Mouse (Mus musculus) retina, postnatal 1 day (tissue): Measurements from ENCODE around the gene Depdc5.
"Not testable (repeated sequence)": the region's sequence is repeated elsewhere in the genome, so short reads cannot be mapped to it uniquely, and the experiment has no call there.

ENCODE experiments used
- DNase-seq: peaks from one replicate; pipeline ENCODE4 v3.0.0-alpha.2; 2012

The Depdc5 gene

GRCm38 (mm10) chr5:32863253-32864228 is at the start of gene Depdc5:
TSS of gene Depdc5 (plus strand) at chr5:32863701.
- peak; percentile 95 for DNase-seq

- no peak for DNase-seq
Measured at GRCm38 (mm10) chr5:32815396-32815795, 48.1 kb upstream of the Depdc5 start.

GRCm38 (mm10) chr5:32820471-32820870 is 43.0 kb upstream of the Depdc5 start:
- DNase-seq = no peak

- DNase-seq = no peak
Measured at GRCm38 (mm10) chr5:32827009-32827408, 36.5 kb upstream of the Depdc5 start, which contains the start of gene Gm20671. TSS of gene Gm20671 (minus strand) at chr5:32827109.

- not testable (repeated sequence) for DNase-seq
Measured at GRCm38 (mm10) chr5:32828766-32829165, 34.7 kb upstream of the Depdc5 start.

GRCm38 (mm10) chr5:32830054-32830453 is 33.4 kb upstream of the Depdc5 start:
- DNase-seq = no peak

- no peak for DNase-seq
Measured at GRCm38 (mm10) chr5:32834497-32834896, 29.0 kb upstream of the Depdc5 start.

- no peak for DNase-seq
Measured at GRCm38 (mm10) chr5:32836976-32837375, 26.5 kb upstream of the Depdc5 start.

- DNase-seq = no peak
Measured at GRCm38 (mm10) chr5:32840029-32840428, 23.5 kb upstream of the Depdc5 start.

GRCm38 (mm10) chr5:32849178-32849577 is 14.3 kb upstream of the Depdc5 start:
- no peak for DNase-seq

- not testable (repeated sequence) for DNase-seq
Measured at GRCm38 (mm10) chr5:32849580-32849979, 13.9 kb upstream of the Depdc5 start.

GRCm38 (mm10) chr5:32852026-32852425 is 11.5 kb upstream of the Depdc5 start:
- DNase-seq = no peak

GRCm38 (mm10) chr5:32853731-32854507 is 9.6 kb upstream of the Depdc5 start, which contains the start of gene Prr14l:
TSS of gene Prr14l (minus strand) at chr5:32854256.
- peak; percentile 97 for DNase-seq

- DNase-seq = no peak
Measured at GRCm38 (mm10) chr5:32854818-32855217, 8.7 kb upstream of the Depdc5 start.

GRCm38 (mm10) chr5:32855274-32855673 is 8.2 kb upstream of the Depdc5 start:
- not testable (repeated sequence) for DNase-seq

GRCm38 (mm10) chr5:32857781-32858220 is 5.7 kb upstream of the Depdc5 start:
- DNase-seq = peak; percentile 65

- no peak for DNase-seq
Measured at GRCm38 (mm10) chr5:32861082-32861481, 2.4 kb upstream of the Depdc5 start.

- peak; percentile 9 for DNase-seq
Measured at GRCm38 (mm10) chr5:32862469-32863132, 900 bp upstream of the Depdc5 start.

- DNase-seq = no peak
Measured at GRCm38 (mm10) chr5:32869389-32870024, 6.0 kb downstream of the Depdc5 start.

- no peak for DNase-seq
Measured at GRCm38 (mm10) chr5:32872346-32872745, 8.8 kb downstream of the Depdc5 start.

- DNase-seq = no peak
Measured at GRCm38 (mm10) chr5:32886739-32887138, 23.2 kb downstream of the Depdc5 start.

GRCm38 (mm10) chr5:32907496-32907895 is 44.0 kb downstream of the Depdc5 start:
- DNase-seq = peak; percentile 4
